Mouse (Mus musculus) forebrain, embryonic 16.5 days (tissue): Measurements from ENCODE around the gene Nol11. TPM values are rescaled to one million over a fixed set of nuclear protein-coding genes. Genes with fewer than 3 reads are reported as not detected.
"Not testable (repeated sequence)": the region's sequence is repeated elsewhere in the genome, so short reads cannot be mapped to it uniquely, and the experiment has no call there.

Source experiments
- ATAC-seq: fragments of 200-750 bp; cut with Nextera tagmentation; 2 replicates; pipeline ENCODE4 v1.8.0; 2017; ENCODE audit warnings: mild to moderate bottlenecking, moderate library complexity
- H3K27ac ChIP-seq: fragments of 300-500 bp; sonication (generic); 2 replicates; pipeline ENCODE4 v1.5.1; 2014; ENCODE audit warnings: low read length, control low read depth
- H3K27me3 ChIP-seq: fragments of 300-500 bp; sonication (generic); replicated peaks from 2 replicates; pipeline ENCODE4 v1.6.1; 2014; ENCODE audit warnings: low read length; ENCODE audit not compliant: control insufficient read depth, insufficient read depth
- H3K36me3 ChIP-seq: fragments of 300-500 bp; sonication (generic); 2 replicates; pipeline ENCODE4 v1.6.1; 2014; ENCODE audit not compliant: control insufficient read depth, insufficient read depth
- H3K4me1 ChIP-seq: fragments of 300-500 bp; sonication (generic); replicated peaks from 2 replicates; pipeline ENCODE4 v1.6.1; 2014; ENCODE audit warnings: low read length; ENCODE audit not compliant: control insufficient read depth, insufficient read depth
- H3K4me2 ChIP-seq: fragments of 300-500 bp; sonication (generic); 2 replicates; pipeline ENCODE4 v1.6.1; 2014; ENCODE audit warnings: mild to moderate bottlenecking, low read length, control low read depth
- H3K4me3 ChIP-seq: fragments of 300-500 bp; sonication (generic); replicated peaks from 2 replicates; pipeline ENCODE4 v1.5.1; 2014; ENCODE audit warnings: mild to moderate bottlenecking, low read length, control low read depth
- H3K9ac ChIP-seq: fragments of 300-500 bp; sonication (generic); replicated peaks from 2 replicates; pipeline ENCODE4 v1.6.1; 2014; ENCODE audit warnings: low read depth, low read length, control low read depth
- H3K9me3 ChIP-seq: fragments of 300-500 bp; sonication (generic); 2 replicates; pipeline ENCODE4 v1.6.1; 2016; ENCODE audit warnings: low read length; ENCODE audit not compliant: control insufficient read depth
- WGBS: fragments of 180-500 bp; shearing (Covaris S2); extraction: QIAGEN DNeasy Blood & Tissue Kit; methylation state at CpG from one replicate; pipeline ENCODE4 v1.1.7; 2014; 5-methylcytosine and 5-hydroxymethylcytosine counted together
- polyA plus RNA-seq: library from polyadenylated mRNA; unstranded; fragments of >200 nt; fragmentation: Nextera tagmentation; extraction: Ambion mirVana; gene quantifications from 2 replicates; pipeline ENCODE4 v1.2.1, GENCODE M21; 2015

Nol11 gene
- polyA plus RNA-seq, 1 experiment from 2014 or later, result 53.7 TPM

- no peak overlapping the region for H3K4me3 ChIP-seq
- H3K4me1 ChIP-seq, result peaks cover 8% of the 10 kb centered on the region
- peak; percentile 27 for ATAC-seq
- no peak overlapping the region for H3K4me2 ChIP-seq
- peaks cover 2% of the 10 kb centered on the region; the same call in 1 of the 2 replicates for H3K36me3 ChIP-seq
- 26% methylated on average over 2 of the region's 2 CpGs for WGBS
- no peak overlapping the region for H3K27ac ChIP-seq
- H3K9me3 ChIP-seq, result no peaks in the 10 kb centered on the region
- no peaks in the 10 kb centered on the region for H3K27me3 ChIP-seq
- H3K9ac ChIP-seq, result no peak overlapping the region
Measured at GRCm38 (mm10) chr11:107190376-107190775, 1.2 kb upstream of the Nol11 start.

DNA sequence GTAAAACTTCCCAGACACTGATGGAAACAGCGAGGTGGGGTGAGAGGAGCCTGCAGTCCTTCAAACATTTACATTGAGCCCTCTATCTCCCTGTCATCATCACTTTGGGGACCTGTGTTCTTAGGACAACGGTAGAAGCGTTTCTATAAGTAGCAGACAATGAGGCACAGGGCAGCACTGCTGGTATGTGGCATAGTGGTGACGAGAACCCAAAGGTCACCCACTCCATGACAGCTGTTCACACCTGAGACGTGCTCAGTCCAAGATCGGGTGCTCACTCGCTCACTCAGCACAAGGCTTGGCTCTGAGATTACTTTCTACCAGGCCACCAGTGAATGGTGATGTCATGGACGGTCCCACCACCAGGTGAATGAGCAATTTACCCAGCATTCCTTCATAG, 5.4 kb downstream of the Nol11 start:
- no peak overlapping the region for H3K9ac ChIP-seq
- no peaks in the 10 kb centered on the region for H3K27me3 ChIP-seq
- 95% methylated on average over 8 of the region's 8 CpGs for WGBS
- H3K36me3 ChIP-seq, result peaks cover 23% of the 10 kb centered on the region
- no peaks in the 10 kb centered on the region for H3K9me3 ChIP-seq
- no peak overlapping the region for H3K4me2 ChIP-seq
- ATAC-seq, result no peak
- no peak overlapping the region for H3K27ac ChIP-seq
- H3K4me1 ChIP-seq, result peaks cover 5% of the 10 kb centered on the region
- no peak overlapping the region for H3K4me3 ChIP-seq

GRCm38 (mm10) chr11:107161215-107161614, 28.0 kb downstream of the Nol11 start:
- no peaks in the 10 kb centered on the region for H3K9me3 ChIP-seq
- H3K36me3 ChIP-seq, result peaks cover 4% of the 10 kb centered on the region
- no peak for ATAC-seq
- 86% methylated on average over 4 of the region's 4 CpGs for WGBS
- H3K27me3 ChIP-seq, result no peaks in the 10 kb centered on the region
- H3K27ac ChIP-seq, result no peak overlapping the region
- H3K4me1 ChIP-seq, result no peaks in the 10 kb centered on the region
- H3K4me2 ChIP-seq, result no peak overlapping the region
- no peak overlapping the region for H3K9ac ChIP-seq
- no peak overlapping the region for H3K4me3 ChIP-seq

GRCm38 (mm10) chr11:107159034-107159433, 30.1 kb downstream of the Nol11 start:
- no peak for ATAC-seq
- 38% methylated on average over 1 of the region's 1 CpGs for WGBS
- Histone ChIP-seq H3K4me2 (no peak overlapping the region), H3K27me3 (no peaks in the 10 kb centered on the region), H3K4me1 (no peaks in the 10 kb centered on the region), H3K9me3 (no peaks in the 10 kb centered on the region), H3K4me3 (no peak overlapping the region), H3K27ac (no peak overlapping the region), H3K36me3 (no peaks in the 10 kb centered on the region), H3K9ac (no peak overlapping the region)

- no peaks in the 10 kb centered on the region for H3K4me1 ChIP-seq
- H3K9ac ChIP-seq, result no peak overlapping the region
- no peak for ATAC-seq
- H3K4me3 ChIP-seq, result no peak overlapping the region
- H3K4me2 ChIP-seq, result no peak overlapping the region
- no peaks in the 10 kb centered on the region for H3K36me3 ChIP-seq
- WGBS, result 56% methylated on average over 5 of the region's 5 CpGs
- no peaks in the 10 kb centered on the region for H3K9me3 ChIP-seq
- no peak overlapping the region for H3K27ac ChIP-seq
- H3K27me3 ChIP-seq, result no peaks in the 10 kb centered on the region
Measured at GRCm38 (mm10) chr11:107156977-107157642, 32.1 kb downstream of the Nol11 start.

- WGBS, result 66% methylated on average over 5 of the region's 5 CpGs
- no peak overlapping the region for H3K9ac ChIP-seq
- ATAC-seq, result no peak
- H3K4me3 ChIP-seq, result no peak overlapping the region
- no peaks in the 10 kb centered on the region for H3K27me3 ChIP-seq
- H3K4me1 ChIP-seq, result no peaks in the 10 kb centered on the region
- no peaks in the 10 kb centered on the region for H3K9me3 ChIP-seq
- no peaks in the 10 kb centered on the region for H3K36me3 ChIP-seq
- no peak overlapping the region for H3K27ac ChIP-seq
- no peak overlapping the region for H3K4me2 ChIP-seq
Measured at GRCm38 (mm10) chr11:107155292-107155691, 33.9 kb downstream of the Nol11 start.

DNA sequence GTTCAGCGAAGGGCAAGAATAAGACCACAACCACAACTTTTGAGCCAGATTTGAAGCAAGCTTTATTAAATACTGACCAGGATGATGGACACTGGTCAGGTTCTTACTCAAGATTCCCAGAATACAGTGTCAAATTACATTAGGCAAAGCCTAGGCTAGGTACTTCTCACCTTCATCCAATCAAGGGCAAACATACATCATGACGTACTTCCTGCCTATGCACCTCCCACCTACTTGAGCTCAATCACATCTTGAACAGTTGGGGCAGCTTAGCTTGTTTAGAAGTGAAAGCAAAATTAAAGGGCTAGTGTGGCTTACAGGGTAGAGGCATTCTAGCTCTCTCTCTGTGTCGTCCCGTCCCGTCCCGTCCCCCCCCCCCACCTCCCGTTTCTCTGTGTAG, 34.8 kb downstream of the Nol11 start:
- H3K27me3 ChIP-seq, result no peaks in the 10 kb centered on the region
- no peak overlapping the region for H3K4me3 ChIP-seq
- no peak for ATAC-seq
- H3K9me3 ChIP-seq, result no peaks in the 10 kb centered on the region
- no peaks in the 10 kb centered on the region for H3K36me3 ChIP-seq
- no peak overlapping the region for H3K27ac ChIP-seq
- no peak overlapping the region for H3K9ac ChIP-seq
- H3K4me1 ChIP-seq, result no peaks in the 10 kb centered on the region
- no peak overlapping the region for H3K4me2 ChIP-seq
- WGBS, result 88% methylated on average over 7 of the region's 7 CpGs

- H3K27ac ChIP-seq, result no peak overlapping the region
- no peaks in the 10 kb centered on the region for H3K36me3 ChIP-seq
- no peak overlapping the region for H3K4me2 ChIP-seq
- no peaks in the 10 kb centered on the region for H3K4me1 ChIP-seq
- no peak overlapping the region for H3K4me3 ChIP-seq
- ATAC-seq, result no peak
- no peak overlapping the region for H3K9ac ChIP-seq
- no peaks in the 10 kb centered on the region for H3K9me3 ChIP-seq
- no peaks in the 10 kb centered on the region for H3K27me3 ChIP-seq
- 79% methylated on average over 5 of the region's 5 CpGs for WGBS
Measured at GRCm38 (mm10) chr11:107153645-107154044, 35.5 kb downstream of the Nol11 start.

GRCm38 (mm10) chr11:107151809-107152208, 37.4 kb downstream of the Nol11 start:
- Histone ChIP-seq H3K4me2 (no peak overlapping the region), H3K4me3 (no peak overlapping the region), H3K9me3 (no peaks in the 10 kb centered on the region), H3K27me3 (no peaks in the 10 kb centered on the region), H3K36me3 (no peaks in the 10 kb centered on the region), H3K9ac (no peak overlapping the region), H3K27ac (no peak overlapping the region), H3K4me1 (no peaks in the 10 kb centered on the region)
- WGBS, result 80% methylated on average over 7 of the region's 7 CpGs
- no peak for ATAC-seq

GRCm38 (mm10) chr11:107143956-107144355, 45.2 kb downstream of the Nol11 start:
- H3K4me1 ChIP-seq, H3K4me2 ChIP-seq, H3K9me3 ChIP-seq, H3K4me3 ChIP-seq, H3K27me3 ChIP-seq, H3K9ac ChIP-seq, H3K27ac ChIP-seq, ATAC-seq, H3K36me3 ChIP-seq: not testable (repeated sequence)
- WGBS, result 97% methylated on average over 11 of the region's 11 CpGs
